Mouse (Mus musculus): Measurements from ENCODE around the gene Dst. TPM values are rescaled to one million over a fixed set of nuclear protein-coding genes. Genes with fewer than 3 reads are reported as not detected.
A peak's percentile ranks its signal among the peaks of the same experiment; 100 is the strongest.

The Dst gene
- polyA plus RNA-seq, 1 experiment from 2014 or later = 29.4 TPM

DNA sequence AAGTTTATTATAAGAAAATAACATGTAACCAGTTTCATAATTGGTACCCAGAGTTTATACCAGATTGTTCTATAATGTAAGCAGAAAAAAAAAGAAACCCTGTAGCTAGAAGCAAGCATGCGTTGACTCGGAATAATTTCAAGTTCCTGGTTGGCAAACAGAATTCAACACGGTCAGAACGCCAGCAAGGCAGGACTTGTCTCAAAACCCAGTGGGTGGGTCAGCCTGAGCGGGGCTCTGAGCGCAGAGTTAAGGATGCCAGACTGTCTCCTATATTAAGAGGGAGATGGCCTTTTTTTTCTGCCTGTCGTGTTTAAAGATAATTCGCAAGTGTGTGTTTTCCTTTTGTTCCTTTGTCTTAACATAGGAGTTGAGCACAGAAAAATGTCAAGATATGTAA is 369.2 kb downstream of the Dst start:
- H3K27ac ChIP-seq = no peak overlapping the region
- H3K4me1 ChIP-seq = no peaks in the 10 kb centered on the region
- ATAC-seq = no peak
- no peak overlapping the region for H3K4me3 ChIP-seq
- H3K9ac ChIP-seq = no peak overlapping the region
- H3K36me3 ChIP-seq (ENCODE audit: poor library complexity, severe bottlenecking) = peaks cover 72% of the 10 kb centered on the region
- WGBS = 80% methylated on average over 8 of the region's 8 CpGs
- H3K4me2 ChIP-seq = no peak overlapping the region
- no peaks in the 10 kb centered on the region for H3K9me3 ChIP-seq (replicated peaks)
- no peaks in the 10 kb centered on the region for H3K27me3 ChIP-seq

DNA sequence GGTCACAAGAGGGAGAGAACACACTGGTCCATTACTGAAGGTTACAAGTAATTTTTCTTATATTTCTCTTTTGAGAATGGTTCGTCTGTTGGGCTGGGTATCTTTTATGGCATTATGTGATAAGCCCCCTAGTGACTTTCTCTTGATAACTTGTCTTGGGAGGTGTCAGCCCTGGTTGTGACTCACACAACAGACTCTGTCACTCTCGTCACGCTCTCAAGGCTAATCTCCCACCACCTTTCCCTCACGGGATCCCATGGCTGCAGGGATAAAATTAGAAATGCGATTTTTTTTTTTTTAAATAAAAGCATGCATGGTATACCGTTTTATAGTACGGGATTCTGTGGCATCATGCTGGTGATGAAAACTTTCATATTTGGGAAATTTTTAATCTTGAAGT is 375.5 kb downstream of the Dst start:
- H3K4me3 ChIP-seq = no peak overlapping the region
- H3K36me3 ChIP-seq (ENCODE audit: poor library complexity, severe bottlenecking) = peaks cover 60% of the 10 kb centered on the region
- no peak overlapping the region for H3K9ac ChIP-seq
- H3K4me2 ChIP-seq = no peak overlapping the region
- H3K4me1 ChIP-seq = no peaks in the 10 kb centered on the region
- H3K27me3 ChIP-seq = no peaks in the 10 kb centered on the region
- WGBS = 87% methylated on average over 7 of the region's 7 CpGs
- H3K9me3 ChIP-seq (replicated peaks) = no peaks in the 10 kb centered on the region
- no peak for ATAC-seq
- no peak overlapping the region for H3K27ac ChIP-seq

GRCm38 (mm10) chr1:34284979-34285378 is 377.0 kb downstream of the Dst start:
- Histone ChIP-seq H3K36me3 (ENCODE audit: poor library complexity, severe bottlenecking) (peaks cover 65% of the 10 kb centered on the region), H3K9ac (no peak overlapping the region), H3K4me1 (no peaks in the 10 kb centered on the region), H3K4me3 (no peak overlapping the region), H3K27me3 (no peaks in the 10 kb centered on the region), H3K9me3 (replicated peaks) (no peaks in the 10 kb centered on the region), H3K4me2 (no peak overlapping the region), H3K27ac (no peak overlapping the region)
- WGBS = 93% methylated on average over 9 of the region's 9 CpGs
- no peak for ATAC-seq

DNA sequence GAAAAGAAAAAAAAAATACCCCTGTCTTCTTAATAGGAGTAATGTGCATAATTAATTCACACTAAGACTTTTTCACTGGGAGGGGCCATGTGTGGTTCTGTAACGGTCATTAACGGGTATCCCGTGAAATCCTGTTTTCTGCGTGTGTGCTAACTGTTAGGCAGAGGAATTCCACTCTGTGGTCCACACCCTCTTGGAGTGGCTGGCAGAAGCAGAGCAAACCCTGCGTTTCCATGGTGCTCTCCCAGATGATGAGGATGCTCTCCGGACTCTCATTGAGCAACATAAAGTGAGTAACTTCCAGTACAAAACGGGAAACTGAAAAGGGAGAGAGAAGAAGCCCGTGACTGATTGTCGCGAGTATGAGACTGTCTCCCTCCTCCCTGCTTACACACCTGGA is 379.7 kb downstream of the Dst start:
- Histone ChIP-seq H3K27me3 (no peaks in the 10 kb centered on the region), H3K9ac (no peak overlapping the region), H3K27ac (no peak overlapping the region), H3K4me2 (no peak overlapping the region), H3K4me3 (no peak overlapping the region), H3K36me3 (ENCODE audit: poor library complexity, severe bottlenecking) (peaks cover 72% of the 10 kb centered on the region), H3K9me3 (replicated peaks) (no peaks in the 10 kb centered on the region; the same call in 1 of the 2 replicates), H3K4me1 (no peaks in the 10 kb centered on the region)
- no peak for ATAC-seq
- 90% methylated on average over 10 of the region's 10 CpGs for WGBS

DNA sequence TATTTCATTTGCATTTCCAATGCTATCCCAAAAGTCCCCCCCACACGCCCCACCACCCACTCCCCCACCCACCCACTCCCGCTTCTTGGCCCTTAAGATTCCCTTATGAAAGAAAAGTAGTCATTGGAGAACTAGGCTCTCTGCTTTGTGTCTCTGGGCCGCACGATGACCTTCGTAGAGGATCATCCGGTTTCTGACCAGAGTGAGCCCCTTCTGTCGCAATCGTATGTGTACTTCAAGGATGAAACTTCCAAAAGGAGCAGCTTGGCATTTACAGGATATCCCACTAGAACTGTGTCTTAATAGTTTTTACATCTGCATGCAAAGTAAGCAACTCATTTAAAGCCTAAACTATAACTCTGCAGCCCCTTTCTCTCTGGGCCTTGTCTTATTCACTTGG is 380.2 kb downstream of the Dst start:
- H3K4me3 ChIP-seq = no peak overlapping the region
- H3K36me3 ChIP-seq (ENCODE audit: poor library complexity, severe bottlenecking) = peaks cover 74% of the 10 kb centered on the region
- H3K4me2 ChIP-seq = no peak overlapping the region
- no peaks in the 10 kb centered on the region for H3K27me3 ChIP-seq
- WGBS = 92% methylated on average over 8 of the region's 8 CpGs
- H3K9me3 ChIP-seq (replicated peaks) = no peaks in the 10 kb centered on the region; the same call in 1 of the 2 replicates
- ATAC-seq = no peak
- H3K27ac ChIP-seq = no peak overlapping the region
- no peak overlapping the region for H3K9ac ChIP-seq
- H3K4me1 ChIP-seq = no peaks in the 10 kb centered on the region

- Histone ChIP-seq H3K9ac (no peak overlapping the region), H3K27ac (no peak overlapping the region), H3K4me1 (no peaks in the 10 kb centered on the region), H3K9me3 (replicated peaks) (no peaks in the 10 kb centered on the region; the same call in 1 of the 2 replicates), H3K4me3 (no peak overlapping the region), H3K27me3 (no peaks in the 10 kb centered on the region), H3K4me2 (no peak overlapping the region), H3K36me3 (ENCODE audit: poor library complexity, severe bottlenecking) (peaks cover 81% of the 10 kb centered on the region)
- WGBS = 85% methylated on average over 13 of the region's 13 CpGs
- ATAC-seq = no peak
These were observed 380.9 kb downstream of the Dst start for GRCm38 (mm10) chr1:34288721-34289471.

GRCm38 (mm10) chr1:34289472-34289748 is 381.4 kb downstream of the Dst start:
- H3K27ac ChIP-seq = no peak overlapping the region
- WGBS = 92% methylated on average over 14 of the region's 14 CpGs
- no peaks in the 10 kb centered on the region for H3K4me1 ChIP-seq
- no peak overlapping the region for H3K9ac ChIP-seq
- H3K27me3 ChIP-seq = no peaks in the 10 kb centered on the region
- H3K9me3 ChIP-seq (replicated peaks) = no peaks in the 10 kb centered on the region; the same call in 1 of the 2 replicates
- no peak for ATAC-seq
- H3K4me3 ChIP-seq = no peak overlapping the region
- no peak overlapping the region for H3K4me2 ChIP-seq
- peaks cover 81% of the 10 kb centered on the region for H3K36me3 ChIP-seq (ENCODE audit: poor library complexity, severe bottlenecking)

DNA sequence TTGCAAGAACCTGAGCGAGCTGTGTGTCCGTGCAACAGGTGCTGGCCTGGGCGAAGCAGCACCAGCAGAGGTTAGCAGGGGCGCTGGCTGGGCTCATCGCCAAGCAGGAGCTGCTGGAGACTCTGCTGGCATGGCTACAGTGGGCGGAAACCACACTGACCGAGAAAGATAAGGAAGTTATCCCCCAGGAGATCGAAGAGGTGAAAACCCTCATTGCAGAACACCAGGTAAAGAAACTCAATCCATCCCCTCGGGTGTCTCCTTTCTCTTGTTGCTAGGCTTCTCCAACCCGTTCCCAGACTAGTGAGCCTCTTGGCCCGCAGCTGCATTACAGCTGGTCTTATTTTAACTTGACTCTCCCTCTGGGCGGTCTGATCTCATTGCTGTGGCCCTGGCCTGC is 382.3 kb downstream of the Dst start:
- no peaks in the 10 kb centered on the region for H3K27me3 ChIP-seq
- H3K4me2 ChIP-seq = no peak overlapping the region
- peaks cover 83% of the 10 kb centered on the region for H3K36me3 ChIP-seq (ENCODE audit: poor library complexity, severe bottlenecking)
- H3K27ac ChIP-seq = no peak overlapping the region
- H3K9me3 ChIP-seq (replicated peaks) = no peaks in the 10 kb centered on the region; the same call in 1 of the 2 replicates
- no peak for ATAC-seq
- H3K4me1 ChIP-seq = no peaks in the 10 kb centered on the region
- H3K4me3 ChIP-seq = no peak overlapping the region
- 96% methylated on average over 12 of the region's 12 CpGs for WGBS
- H3K9ac ChIP-seq = no peak overlapping the region

DNA sequence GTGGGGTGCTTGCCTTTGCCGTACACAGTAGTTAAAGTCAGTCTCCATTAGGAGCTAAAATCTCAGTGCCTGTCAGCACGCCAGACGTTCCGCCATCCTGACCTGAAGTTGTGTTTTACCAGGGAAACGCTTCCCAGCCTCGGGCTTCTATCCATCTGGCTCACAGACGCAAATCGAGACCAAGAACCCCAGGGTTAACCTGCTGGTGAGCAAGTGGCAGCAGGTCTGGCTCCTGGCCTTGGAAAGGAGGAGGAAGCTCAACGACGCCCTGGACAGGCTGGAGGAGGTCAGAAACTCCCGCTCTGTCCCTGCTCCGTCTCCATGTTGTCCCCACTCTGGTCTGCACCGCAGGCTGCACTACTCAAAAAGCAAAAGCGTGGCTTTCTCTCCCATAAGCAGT is 385.2 kb downstream of the Dst start:
- Histone ChIP-seq H3K9ac (no peak overlapping the region), H3K9me3 (replicated peaks) (no peaks in the 10 kb centered on the region; the same call in 1 of the 2 replicates), H3K4me2 (no peak overlapping the region), H3K27me3 (no peaks in the 10 kb centered on the region), H3K4me1 (peaks cover 4% of the 10 kb centered on the region; the same call in 1 of the 2 replicates), H3K4me3 (no peak overlapping the region), H3K27ac (no peak overlapping the region), H3K36me3 (ENCODE audit: poor library complexity, severe bottlenecking) (peaks cover 86% of the 10 kb centered on the region)
- no peak for ATAC-seq
- 96% methylated on average over 14 of the region's 14 CpGs for WGBS

DNA sequence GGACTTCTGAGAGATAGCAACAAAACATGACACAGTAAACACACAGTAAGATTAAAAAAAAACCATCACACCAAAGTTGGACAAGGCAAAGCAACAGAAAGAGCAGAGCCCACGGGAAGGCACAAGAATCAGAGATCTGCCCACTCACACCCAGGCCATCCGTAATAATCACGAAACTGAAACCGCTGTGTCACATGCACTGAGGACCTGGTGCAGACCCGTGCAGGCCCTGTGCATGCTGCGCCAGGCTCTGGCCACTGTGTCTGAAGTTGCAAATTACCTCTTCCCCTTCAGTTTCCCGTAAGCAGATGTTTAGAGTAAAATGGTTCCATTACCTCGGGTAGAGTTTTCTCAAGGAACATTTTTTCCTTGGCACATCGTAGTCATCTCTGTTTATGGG is 389.6 kb downstream of the Dst start:
- Histone ChIP-seq H3K9ac (no peak overlapping the region), H3K27ac (no peak overlapping the region), H3K4me3 (no peak overlapping the region), H3K4me2 (no peak overlapping the region), H3K4me1 (peaks cover 27% of the 10 kb centered on the region), H3K27me3 (no peaks in the 10 kb centered on the region), H3K9me3 (replicated peaks) (no peaks in the 10 kb centered on the region), H3K36me3 (ENCODE audit: poor library complexity, severe bottlenecking) (peaks cover 67% of the 10 kb centered on the region)
- no peak for ATAC-seq
- 84% methylated on average over 9 of the region's 9 CpGs for WGBS

- Histone ChIP-seq H3K36me3 (ENCODE audit: poor library complexity, severe bottlenecking) (peaks cover 67% of the 10 kb centered on the region), H3K27ac (peak overlapping the region; percentile 62)
These were observed 390.7 kb downstream of the Dst start for GRCm38 (mm10) chr1:34298631-34299184.

DNA sequence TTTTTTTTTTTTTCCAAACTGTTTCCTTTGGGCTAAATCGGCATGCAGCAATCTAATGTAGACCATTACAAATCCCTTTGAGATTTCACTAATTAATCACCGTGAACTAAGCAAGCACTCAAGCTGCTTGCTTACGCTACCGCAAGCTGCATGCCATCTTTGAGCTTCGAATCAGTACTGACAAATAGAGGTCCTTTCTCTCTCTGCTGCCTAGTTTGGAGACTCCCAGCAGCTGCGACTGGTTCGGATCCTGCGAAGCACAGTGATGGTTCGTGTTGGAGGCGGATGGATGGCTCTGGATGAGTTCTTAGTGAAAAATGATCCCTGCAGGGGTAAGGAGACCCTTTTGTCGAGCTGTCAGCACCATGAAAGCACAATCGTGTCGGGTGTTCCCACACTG is 391.5 kb downstream of the Dst start:
- peak overlapping the region; percentile 24; the same call in 1 of the 2 replicates for H3K4me2 ChIP-seq
- peak overlapping the region; percentile 62 for H3K27ac ChIP-seq
- H3K4me1 ChIP-seq = peaks cover 27% of the 10 kb centered on the region
- H3K4me3 ChIP-seq = no peak overlapping the region
- no peaks in the 10 kb centered on the region for H3K9me3 ChIP-seq (replicated peaks)
- WGBS = 40% methylated on average over 13 of the region's 13 CpGs
- H3K36me3 ChIP-seq (ENCODE audit: poor library complexity, severe bottlenecking) = peaks cover 60% of the 10 kb centered on the region
- H3K9ac ChIP-seq = no peak overlapping the region
- H3K27me3 ChIP-seq = no peaks in the 10 kb centered on the region
- no peak for ATAC-seq

More at GRCm38 (mm10) chr1:34298631-34299184, 390.7 kb downstream of the Dst start:
- 41% methylated on average over 18 of the region's 18 CpGs for WGBS
- H3K9ac ChIP-seq = no peak overlapping the region
- no peak overlapping the region for H3K4me3 ChIP-seq
- ATAC-seq = peak; percentile 77
- peaks cover 27% of the 10 kb centered on the region for H3K4me1 ChIP-seq
- H3K9me3 ChIP-seq (replicated peaks) = no peaks in the 10 kb centered on the region
- peak overlapping the region; percentile 40 for H3K4me2 ChIP-seq
- no peaks in the 10 kb centered on the region for H3K27me3 ChIP-seq
